Mouse (Mus musculus) adrenal gland, postnatal 36 days (tissue): ENCODE results near the gene Ank3. TPM values are rescaled to one million over a fixed set of nuclear protein-coding genes. Genes with fewer than 3 reads are reported as not detected.
A peak's percentile ranks its signal among the peaks of the same experiment; 100 is the strongest.

Source experiments
- DNase-seq, 2 experiments: peaks; one replicate each; pipeline ENCODE4 v3.0.0; 2021; ENCODE audit warnings: mixed read lengths in 1 of 2
- total RNA-seq, 2 experiments: library from RNA; stranded (reverse); gene quantifications; 2 replicates each; pipeline ENCODE4 v1.2.3; 2021

Gene Ank3
- total RNA-seq, 2 experiments from 2014 or later: 10.4 to 13.6 TPM

- no peak for DNase-seq
Measured at GRCm38 (mm10) chr10:69779246-69779645, 380.7 kb downstream of the Ank3 start.

- peak; percentile 64 to 70 for DNase-seq
Measured at GRCm38 (mm10) chr10:69781491-69781890, 382.9 kb downstream of the Ank3 start.

GRCm38 (mm10) chr10:69785235-69785634, 386.7 kb downstream of the Ank3 start:
- DNase-seq: no peak

GRCm38 (mm10) chr10:69785692-69786091, 387.1 kb downstream of the Ank3 start:
- DNase-seq: no peak

- no peak for DNase-seq
Measured at GRCm38 (mm10) chr10:69786220-69786993, 387.8 kb downstream of the Ank3 start.

GRCm38 (mm10) chr10:69787379-69787778, 388.8 kb downstream of the Ank3 start:
- no peak for DNase-seq

- no peak for DNase-seq
Measured at GRCm38 (mm10) chr10:69790606-69791005, 392.0 kb downstream of the Ank3 start.

GRCm38 (mm10) chr10:69791951-69792350, 393.4 kb downstream of the Ank3 start:
- no peak for DNase-seq

GRCm38 (mm10) chr10:69792400-69792799, 393.8 kb downstream of the Ank3 start:
- no peak for DNase-seq

- DNase-seq: peak; percentile 65 to 78
Measured at GRCm38 (mm10) chr10:69793079-69793478, 394.5 kb downstream of the Ank3 start.

GRCm38 (mm10) chr10:69795656-69796055, 397.1 kb downstream of the Ank3 start:
- no peak for DNase-seq

GRCm38 (mm10) chr10:69796421-69796886, 397.9 kb downstream of the Ank3 start:
- DNase-seq: no peak

- DNase-seq: no peak
Measured at GRCm38 (mm10) chr10:69803135-69803756, 404.7 kb downstream of the Ank3 start.

GRCm38 (mm10) chr10:69804613-69805012, 406.0 kb downstream of the Ank3 start:
- no peak for DNase-seq

- DNase-seq: no peak
Measured at GRCm38 (mm10) chr10:69810785-69811184, 412.2 kb downstream of the Ank3 start.

GRCm38 (mm10) chr10:69813823-69814522, 415.4 kb downstream of the Ank3 start:
- DNase-seq: no peak

GRCm38 (mm10) chr10:69821245-69821644, 422.7 kb downstream of the Ank3 start:
- DNase-seq: no peak

- no peak for DNase-seq
Measured at GRCm38 (mm10) chr10:69828770-69829169, 430.2 kb downstream of the Ank3 start.

- DNase-seq: no peak
Measured at GRCm38 (mm10) chr10:69829236-69829635, 430.7 kb downstream of the Ank3 start.

- no peak for DNase-seq
Measured at GRCm38 (mm10) chr10:69831568-69831967, 433.0 kb downstream of the Ank3 start.

GRCm38 (mm10) chr10:69832241-69832640, 433.7 kb downstream of the Ank3 start:
- DNase-seq: no peak

- DNase-seq: no peak
Measured at GRCm38 (mm10) chr10:69832822-69833221, 434.2 kb downstream of the Ank3 start.

- DNase-seq: peak; percentile 68 to 69
Measured at GRCm38 (mm10) chr10:69834700-69835099, 436.1 kb downstream of the Ank3 start.
